Mouse (Mus musculus) kidney, postnatal 36 days (tissue): ENCODE measurements at regions not wholly inside any gene's neighbourhood (a gene's known extent, or its start where the extent isn't known, plus 50 kb on each side); places are given as distances from the start of the nearest gene placed in this dataset.

Experiments
- DNase-seq, 2 experiments: peaks; one replicate each; pipeline ENCODE4 v3.0.0; 2021 to 2022; ENCODE audit warnings: mixed read lengths in 2 of 2

DNA sequence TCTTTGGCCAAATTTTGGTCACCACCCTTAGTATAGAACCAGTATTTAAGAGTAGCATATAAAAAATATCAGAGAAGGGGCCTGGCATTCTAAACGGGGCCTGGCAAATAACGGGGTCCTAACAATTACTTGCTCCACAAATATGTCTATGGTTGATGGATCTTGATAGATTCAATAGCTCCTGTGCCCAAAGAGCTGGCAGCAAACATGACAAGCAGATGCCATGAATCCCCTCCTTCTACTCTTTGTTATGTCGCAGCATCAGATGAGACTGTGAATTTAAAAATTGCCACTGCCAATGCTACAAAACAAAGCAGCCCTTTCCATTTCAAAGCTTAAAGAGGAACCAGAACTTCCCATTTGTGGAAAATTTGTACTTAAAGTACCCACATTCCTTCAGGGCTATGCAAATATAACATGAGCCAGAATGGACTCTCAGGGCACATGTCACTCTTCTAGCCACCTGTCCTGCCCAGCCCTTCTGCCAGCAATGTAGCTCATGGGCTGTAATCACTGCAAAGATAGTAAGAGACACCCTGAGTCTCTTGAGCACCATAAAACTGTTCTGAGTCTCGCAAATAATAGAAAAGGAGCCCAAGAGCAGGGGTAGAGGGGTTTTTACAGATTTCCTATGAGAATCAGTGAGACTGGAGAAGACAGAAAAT lies 342.4 kb upstream of the Kirrel3 start:
- DNase-seq = no peak

DNA sequence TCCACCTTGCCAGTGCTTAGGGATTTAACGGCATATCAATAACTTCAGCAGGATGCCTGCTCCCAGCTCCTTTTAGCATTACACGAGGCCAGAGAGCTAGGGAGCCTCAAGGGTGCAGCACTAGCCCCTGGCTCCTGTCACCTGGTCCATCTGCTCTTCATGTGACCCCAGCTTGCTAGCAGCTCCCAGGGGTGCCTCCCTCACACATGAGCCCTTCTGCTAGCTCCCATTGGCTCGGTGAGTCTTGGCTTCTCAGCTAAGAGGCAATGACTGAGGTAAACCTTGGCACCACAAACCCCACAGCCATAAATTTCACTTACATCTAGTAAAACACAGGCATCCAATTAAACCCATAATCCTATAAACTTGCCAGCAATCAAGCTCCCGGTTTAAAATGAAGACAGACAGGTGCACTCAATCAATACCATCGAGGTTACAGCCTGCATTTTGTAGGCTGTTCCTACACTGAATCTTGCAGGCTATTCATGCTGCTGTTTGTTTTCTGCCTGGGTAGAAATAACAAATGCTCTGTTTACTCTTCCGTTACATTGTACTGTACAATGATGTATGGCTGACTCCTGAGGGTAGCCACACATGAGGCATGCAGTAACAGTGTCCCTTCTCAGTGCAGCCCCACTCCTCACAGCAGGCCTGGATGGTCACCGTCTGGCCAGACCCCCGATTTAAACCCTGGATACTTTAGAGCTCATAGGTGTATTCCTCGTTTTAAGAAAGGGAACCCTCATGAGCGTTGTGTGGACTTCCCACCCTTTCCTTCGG lies 330.3 kb upstream of the Kirrel3 start:
- DNase-seq = no peak

DNA sequence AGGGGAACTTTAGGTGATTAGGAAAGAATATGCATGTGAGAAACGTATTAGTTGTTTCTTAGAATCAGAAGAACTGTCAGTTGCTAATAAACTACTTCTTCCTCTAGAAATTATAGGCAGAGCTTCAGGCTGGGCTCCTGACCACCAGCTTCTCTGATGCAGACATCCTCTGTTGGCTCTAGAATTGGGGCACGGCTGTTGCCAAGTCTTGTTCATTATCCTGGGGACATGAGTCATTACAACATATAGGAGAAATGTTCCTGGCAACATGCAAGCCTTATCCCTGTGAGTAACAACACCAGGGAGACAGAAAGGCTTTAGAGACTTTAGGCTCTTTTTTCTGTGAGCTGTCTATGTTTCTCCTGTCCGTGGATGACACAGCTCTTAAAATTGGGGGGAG lies 329.1 kb upstream of the Kirrel3 start:
- DNase-seq = no peak

DNA sequence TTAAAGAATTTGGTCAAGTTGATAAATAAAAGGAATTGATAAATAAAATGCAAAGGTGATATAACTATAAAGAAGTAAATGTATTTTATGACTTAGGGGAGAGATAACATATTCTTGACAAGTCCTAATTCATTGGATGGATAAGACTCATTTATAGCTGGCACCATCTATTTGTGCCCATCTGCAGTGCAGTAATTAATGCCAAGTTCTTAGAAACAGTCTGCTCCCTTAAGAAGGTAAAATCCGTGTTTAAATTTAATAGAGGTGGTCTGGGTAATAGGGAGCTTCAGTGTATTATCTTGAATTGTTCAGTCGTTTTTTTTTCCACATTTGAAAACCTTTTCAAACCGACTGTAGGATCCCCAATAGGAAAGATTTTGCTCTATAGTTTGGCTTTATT lies 324.6 kb upstream of the Kirrel3 start:
- no peak for DNase-seq

DNA sequence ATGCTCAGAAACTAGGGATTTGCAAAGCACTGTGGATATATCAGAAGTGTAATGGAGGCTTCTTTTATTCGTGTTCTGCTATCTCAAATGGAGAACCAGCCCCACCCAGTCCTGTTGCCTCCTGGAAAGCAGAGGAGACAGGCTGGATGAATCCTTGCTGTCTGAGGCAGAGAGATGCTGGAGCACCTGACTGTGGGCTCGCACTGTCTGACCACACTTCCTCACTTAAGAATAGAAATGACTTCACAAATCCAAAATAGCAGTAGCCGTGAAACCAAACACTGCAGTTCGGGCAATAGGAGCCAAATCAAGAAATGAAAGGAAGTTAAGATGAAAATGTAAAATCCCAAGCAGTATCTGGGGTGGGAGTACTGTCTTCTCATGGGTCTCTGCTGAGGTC lies 299.4 kb upstream of the Kirrel3 start:
- no peak for DNase-seq

DNA sequence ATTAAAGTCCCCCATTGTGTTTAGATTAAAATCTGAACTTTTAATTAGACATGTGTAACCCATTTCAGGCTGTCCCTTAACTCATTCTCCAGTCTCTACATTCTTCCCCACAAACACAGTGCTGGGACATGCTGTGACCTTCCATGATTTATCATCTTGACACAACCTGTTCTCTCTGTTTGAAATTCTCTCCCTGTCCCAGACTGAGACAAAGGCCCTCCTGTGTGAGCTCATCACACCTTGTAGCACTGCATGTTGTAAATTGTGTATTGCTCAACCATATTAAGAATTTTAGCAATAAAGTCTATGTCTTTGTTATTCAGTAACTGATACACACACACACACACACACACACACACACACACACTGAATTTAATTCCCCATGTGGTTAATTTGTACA lies 293.2 kb upstream of the Kirrel3 start:
- no peak for DNase-seq

DNA sequence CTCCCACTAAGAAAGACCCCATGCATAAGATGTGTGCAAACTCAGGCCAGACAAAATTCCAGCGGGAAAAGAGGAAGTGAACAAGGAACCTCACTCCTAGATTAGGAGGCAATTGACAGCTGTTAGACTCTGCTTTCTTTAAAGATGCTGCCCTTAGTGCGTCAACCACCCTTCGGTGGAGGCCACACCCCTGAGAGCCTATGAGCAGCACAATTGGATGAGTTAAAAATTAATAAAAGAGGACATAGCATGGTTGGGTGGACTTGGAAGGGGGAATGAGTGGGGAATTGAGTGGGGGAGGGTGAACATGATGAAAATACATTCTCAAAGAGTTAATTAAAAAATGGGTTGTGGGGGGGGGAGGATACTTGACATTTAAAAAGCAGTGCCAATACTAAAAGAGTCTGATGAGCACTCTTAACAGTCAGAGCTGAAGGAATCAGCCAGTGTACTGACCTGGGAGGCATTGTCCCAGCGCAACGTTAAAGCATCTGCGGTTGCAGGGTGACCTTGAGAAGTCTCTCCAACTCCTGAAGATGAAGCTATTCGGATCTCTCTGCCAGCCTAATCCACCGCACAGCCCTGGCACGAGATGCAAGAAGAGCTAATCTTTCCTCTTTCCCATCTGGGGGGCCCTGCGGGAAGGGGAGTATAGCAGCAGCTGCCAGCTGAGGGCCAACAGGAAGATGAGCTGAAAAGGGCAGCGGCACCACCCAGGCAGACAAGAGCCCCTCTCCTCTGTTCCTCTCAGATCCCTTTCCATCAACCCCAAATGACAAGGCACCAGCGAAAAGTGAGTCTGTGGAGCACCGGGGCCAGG lies 283.4 kb upstream of the Kirrel3 start:
- DNase-seq = no peak

DNA sequence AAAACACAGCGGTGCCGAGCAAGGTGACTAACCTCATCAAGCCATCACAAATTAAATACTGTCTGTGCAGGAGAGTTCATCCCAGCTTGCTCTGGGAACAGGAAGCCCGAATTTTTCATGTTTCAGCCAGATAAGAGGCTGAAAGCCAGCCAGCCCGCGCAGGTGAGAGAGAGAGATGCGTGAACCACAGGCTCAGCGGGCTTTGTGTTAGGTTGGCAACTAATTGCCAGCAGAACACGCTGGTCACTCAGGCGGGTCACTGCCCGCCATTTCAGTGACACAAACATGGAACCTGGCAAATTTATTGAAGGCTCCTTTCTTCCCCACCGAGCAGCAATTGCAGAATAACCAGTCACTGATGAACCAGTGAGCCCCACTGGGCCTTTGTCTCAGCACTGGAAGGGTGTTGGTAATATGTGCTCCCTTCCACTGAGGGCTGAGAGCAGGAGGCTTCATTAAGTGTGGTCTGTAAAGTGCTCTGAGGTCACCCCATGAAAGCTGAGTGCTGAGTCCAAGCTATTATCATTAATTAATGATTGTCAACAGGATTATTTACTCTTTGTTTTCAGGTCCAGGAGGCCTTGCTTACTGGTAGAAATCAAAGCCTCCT lies 282.6 kb upstream of the Kirrel3 start:
- no peak for DNase-seq

DNA sequence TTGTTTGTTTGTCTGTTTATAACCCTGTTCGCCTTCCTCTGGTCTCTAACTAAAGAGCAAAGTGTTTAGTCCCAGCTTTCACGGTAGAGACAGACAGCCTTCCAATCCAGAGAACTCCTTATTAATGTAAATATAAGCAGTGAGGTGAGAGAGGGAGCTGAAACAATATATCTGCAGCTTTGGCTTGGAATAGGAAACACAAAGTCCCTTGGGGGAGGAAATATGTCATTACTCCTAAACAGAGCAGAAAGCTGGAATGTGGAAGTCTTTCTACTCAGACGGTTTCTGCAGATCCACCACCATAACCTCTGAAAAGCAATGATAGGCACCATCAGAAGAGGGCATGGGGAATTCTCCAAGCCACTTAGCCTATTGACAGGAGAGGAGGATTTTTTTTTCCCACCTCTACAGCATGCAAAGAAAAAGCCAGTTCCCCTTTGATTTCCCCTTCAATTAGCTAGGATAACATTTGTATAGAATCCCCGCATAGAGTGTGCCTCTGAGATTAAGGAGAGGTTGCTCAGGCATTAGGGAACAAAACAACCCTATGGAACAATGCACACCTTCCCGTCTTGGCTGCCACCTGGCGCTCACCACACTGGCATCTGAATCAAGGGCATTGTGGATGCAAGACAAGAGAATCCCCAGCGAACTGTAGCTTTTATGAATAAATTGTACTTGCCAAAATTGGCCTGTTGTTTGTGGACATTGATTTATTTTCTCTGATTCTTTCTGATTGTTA lies 281.9 kb upstream of the Kirrel3 start:
- DNase-seq = no peak

DNA sequence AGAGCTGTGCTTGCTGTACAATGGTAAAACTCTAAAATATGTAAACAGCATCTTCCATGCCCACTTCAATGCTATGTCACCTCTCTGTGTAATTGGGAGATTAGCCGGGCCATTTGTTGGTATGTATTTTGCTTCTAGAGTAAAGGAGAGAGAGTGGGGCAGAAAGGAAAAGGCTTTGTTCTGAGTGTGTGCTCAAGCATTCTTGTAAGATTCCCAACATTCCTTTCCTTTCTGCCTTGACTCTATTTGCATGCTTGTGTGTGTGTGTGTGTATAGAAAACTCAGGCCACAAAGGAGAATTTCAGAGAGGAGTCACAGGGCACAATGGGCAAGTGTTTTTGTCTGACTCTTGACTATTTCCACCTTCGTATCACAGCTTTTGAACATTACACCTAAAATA lies 281.2 kb upstream of the Kirrel3 start:
- no peak for DNase-seq

DNA sequence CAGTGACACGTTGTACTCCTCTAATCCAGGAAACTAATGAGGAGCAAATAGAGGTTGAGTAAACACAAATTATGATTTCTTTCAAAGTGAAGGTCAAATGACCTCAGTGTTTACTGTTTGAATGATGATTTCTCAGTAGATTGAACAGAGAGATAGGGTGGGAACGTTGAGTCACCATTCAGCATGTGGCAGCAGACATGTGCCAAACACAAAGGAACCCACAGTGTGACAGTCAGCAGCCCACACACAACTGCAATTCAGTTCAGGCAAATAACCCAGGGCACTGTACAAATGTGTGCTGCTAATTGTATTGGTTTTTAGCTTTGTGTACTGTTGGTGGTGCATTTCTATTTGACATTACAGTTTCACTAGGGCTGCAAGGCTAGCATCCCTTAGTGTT lies 254.1 kb upstream of the Kirrel3 start:
- DNase-seq = no peak

DNA sequence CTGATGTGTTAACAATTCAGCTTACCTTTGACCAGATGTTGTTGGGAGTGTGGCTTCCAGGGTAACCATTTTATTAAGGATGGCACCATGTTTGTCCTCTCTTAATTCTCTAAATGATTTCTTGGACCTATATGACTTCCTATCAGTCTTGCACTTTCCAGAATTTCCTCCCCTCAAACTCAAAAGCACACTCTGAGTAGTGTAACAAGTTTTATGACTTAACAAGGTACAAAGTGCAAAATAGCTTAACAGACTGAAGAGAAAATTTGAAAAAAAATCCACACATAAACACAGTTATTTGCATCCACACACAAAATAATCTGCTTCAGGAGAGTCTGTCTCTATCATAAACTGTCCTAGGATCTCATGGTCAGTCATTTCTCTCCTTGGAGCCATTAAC lies 251.0 kb upstream of the Kirrel3 start:
- no peak for DNase-seq

DNA sequence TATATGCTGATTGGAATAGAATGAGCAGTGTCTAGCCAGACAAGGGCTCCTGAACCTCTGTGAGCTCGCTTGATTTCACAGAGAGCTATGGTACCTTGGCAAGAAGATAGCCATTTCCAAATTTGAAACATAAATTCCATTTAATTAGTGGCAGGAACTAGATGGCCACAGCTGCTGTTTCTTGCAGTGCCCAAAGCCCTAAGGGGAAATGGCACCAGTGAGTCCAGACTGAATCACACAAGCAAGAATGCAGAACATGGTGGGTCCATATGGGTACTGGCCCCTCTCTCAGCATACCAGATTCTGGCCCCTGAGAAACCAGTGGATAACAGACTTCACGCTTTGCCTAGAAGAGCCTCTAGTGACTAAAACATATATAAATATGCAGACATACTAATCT lies 246.2 kb upstream of the Kirrel3 start:
- no peak for DNase-seq

DNA sequence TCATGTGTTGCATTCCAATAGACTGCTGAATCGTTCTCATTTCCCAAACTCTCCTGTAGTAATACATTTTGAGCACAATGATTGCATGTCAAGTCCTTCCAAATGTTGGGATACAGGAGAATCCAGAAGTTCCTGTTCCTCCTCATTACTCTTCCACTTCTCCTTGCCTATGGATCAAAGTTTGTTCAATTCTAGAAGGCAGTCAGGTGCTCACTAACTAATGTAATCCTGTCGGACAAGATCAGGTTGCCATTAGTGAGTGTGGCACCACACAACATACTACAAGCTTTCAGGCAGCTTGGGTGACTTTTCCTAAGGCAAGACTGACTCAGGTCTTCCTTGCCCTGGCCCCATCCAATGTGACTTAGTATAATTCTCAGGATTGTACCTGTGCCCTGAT lies 242.0 kb upstream of the Kirrel3 start:
- no peak for DNase-seq

DNA sequence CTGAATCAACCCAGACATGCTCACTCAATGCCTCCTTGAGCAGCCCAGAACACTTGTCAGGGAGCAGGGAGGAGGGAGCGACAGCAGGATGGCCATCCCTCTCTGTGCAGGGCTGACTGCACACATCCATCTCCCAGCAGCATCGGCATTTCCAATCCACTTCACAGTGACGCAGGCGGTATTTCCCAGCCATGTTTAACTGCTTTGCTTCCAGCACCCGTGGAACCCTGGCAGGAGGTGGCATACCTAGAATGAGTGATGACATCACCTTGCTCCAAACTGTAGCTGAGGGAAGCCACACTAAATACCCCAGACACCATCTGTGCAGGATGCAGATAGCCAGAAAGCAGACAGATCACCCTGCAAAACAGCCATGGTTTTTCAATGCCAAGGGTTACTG lies 241.1 kb upstream of the Kirrel3 start:
- DNase-seq = no peak

DNA sequence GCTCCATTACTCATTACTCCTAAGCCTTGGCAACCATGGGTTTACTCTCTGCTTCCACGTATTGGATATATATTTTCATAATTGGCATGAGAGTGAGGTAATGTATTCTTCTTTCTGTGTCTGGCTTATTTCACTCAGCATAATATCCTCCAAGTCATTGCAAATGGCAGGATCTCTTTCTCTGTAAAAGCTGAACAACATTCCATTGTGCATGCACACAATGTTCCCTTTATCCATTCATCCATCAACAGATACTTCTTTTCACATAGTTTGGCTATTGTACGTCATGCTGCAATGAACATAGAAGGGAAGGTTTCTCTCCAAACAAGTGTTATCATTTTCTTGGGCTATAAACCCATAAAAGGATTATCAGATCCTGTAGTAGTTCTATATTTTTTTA lies 232.9 kb upstream of the Kirrel3 start:
- no peak for DNase-seq

DNA sequence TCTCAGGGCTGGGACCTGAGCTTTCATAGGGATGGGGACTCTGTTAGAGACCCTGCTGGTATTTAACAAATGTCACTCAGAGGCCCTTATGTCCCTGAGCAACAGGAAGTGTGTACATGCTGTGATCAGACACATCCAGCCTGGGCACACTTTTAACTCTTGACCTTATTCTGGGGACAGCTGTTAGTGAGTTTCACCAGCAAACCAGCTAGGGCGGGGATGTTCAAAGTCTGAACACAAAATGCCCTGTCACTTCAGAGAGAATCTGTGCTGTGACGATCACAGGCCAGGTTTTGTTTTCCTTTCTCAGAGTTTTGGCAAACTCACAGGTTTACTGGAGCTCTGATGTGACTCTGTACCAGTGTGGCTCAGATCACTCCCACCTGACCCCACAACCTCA lies 227.2 kb upstream of the Kirrel3 start:
- DNase-seq = peak; percentile 13 to 16

DNA sequence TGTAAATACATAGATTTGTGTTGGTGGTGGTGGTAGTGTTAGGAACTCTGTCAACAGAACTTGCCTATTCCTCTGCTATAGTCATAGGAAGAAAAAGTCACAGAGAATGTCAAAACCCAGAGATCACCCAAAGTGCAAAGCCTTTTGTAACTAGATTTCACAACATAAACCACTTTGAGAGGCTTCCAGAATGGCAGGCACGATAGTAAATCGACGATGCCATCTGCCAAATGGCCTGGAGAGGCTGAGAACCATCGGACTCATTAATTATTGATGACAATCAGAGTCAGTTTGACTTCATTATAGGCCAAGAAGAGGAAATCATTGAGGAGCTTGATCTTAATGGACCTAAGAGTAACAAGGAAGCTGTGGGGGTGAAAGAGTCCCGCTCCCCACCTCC lies 207.6 kb upstream of the Kirrel3 start:
- no peak for DNase-seq

DNA sequence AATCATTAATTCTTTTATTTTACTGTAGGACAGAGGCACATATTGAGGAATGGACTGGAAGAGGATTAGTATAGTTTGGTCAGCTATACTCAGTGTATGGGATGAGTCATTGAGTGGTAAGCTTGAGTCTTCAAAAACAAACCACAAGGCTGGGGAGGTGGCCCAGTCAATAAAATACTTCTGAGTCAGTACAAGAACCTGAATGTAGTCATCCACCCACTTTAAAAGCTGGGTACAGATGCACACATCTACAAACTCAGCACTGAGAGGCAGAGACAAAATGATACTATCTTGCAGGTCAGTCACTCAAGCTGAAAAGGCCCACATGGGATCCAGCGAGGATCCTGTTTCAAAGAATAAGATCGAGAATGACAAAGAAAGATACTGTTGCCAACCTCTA lies 206.3 kb upstream of the Kirrel3 start:
- no peak for DNase-seq

DNA sequence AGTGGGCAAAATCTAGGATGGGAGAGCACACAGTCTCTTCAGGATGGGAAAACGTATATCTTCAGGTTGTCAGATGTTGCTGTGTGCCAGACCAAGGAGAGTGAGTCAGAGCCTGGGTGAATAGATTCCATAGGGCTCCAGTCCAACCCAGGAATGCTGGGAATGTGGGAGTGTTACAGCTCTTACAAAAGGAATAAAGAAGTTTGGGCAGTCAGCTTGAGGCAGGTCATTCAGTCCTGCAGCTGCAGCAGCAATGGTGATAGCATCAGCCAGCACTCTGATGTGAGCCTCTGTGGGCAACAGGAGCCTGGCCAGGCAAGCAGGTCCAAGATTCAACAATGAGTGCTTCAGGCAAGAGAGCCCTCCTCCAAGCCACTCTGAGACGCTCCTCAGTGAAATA lies 205.8 kb upstream of the Kirrel3 start:
- peak; percentile 4 to 7 for DNase-seq

DNA sequence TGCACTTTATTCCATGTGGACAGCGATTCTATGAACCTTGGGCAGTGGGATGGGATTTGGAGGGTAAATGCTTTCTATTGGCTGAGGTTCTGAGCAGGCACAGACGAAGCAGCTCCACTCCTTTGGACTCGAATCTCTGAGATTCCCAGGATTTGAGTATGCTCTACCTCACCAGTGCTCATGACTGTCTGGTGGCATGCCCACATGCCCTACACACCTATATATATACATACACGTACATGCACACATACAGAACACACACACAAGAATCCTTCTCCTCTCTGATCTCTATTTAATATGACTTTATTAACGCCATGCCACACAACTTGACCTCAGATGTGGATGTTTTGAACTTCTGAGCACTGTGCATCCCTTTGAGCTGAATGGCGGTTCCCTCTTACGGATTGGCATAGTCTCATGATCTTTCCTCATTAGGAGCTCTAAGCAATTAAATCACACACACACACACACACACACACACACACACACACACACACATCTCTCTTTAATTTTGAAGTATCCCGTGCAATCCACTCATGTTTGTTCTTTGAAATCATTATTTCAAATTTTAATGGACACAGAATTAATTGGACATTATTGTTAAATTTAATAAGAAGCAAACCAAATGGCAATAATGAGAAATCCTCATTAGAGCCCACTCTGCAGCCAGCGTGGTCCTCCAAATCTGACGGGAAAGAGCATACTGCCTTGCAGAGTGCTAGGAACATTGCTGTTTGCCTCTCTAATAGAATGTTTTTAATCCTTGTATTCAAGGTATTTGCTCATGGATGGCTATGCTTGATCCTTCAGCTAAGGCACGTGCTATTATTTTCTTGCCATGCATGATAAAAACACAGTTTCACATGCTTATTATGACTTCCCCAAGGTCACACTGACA lies 205.1 kb upstream of the Kirrel3 start:
- DNase-seq = no peak

DNA sequence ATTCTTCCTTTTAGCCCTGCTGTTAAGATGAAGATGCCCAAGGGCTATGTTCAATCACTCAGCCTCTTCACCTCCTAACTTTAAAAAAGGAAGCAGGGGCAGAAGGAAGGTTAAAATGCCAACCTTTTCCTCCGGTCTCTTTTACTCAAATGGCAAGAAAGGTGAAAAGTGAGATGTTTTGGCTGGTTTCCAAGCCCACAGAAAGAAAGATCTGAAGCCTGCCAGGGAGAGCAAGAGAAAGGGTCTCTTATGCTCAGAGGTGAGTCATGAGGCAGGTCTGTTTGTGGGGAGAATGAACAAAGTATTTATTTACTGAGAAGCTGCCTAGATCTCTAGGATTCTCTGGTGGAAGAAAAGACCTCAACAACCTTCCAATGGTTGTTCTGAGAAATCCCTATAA lies 162.1 kb upstream of the Kirrel3 start:
- no peak for DNase-seq
